Mouse (Mus musculus): ENCODE measurements around the gene Nf2.

DNA sequence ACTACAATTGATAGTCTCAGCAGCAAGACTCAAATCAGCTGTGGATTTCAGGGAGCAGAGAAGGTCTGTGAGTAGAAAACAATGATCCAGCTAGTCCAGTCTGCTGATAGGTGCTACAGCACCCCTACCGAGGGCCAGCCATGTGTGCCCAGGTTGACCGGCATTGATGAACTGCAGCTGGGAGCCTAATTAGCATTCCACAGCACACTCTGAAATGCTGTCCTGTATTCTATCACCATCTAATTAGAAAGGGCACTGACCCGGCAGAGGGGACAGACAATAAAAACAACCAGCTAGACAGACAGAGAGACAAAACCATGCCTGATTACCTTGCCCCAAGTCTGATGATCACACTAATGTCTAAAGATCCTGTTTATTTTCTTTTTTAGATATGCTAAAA is 56.3 kb downstream of the Nf2 start:
- no peak for TF ChIP-seq SIN3A (IDR thresholded peaks at IDR 0.05; ENCODE audit: low read length)
- no peak for TF ChIP-seq POLR2A (IDR thresholded peaks at IDR 0.05; ENCODE audit: low read depth, low read length)
- no peak for TF ChIP-seq ZNF384 (IDR thresholded peaks at IDR 0.05; ENCODE audit: low read depth, low read length)
- no peak for TF ChIP-seq CTCF (conservative IDR thresholded peaks at IDR 0.05 in 1 of 2, IDR thresholded peaks at IDR 0.05 in 1 of 2; ENCODE audit: low read depth in 2 of 2, low read length in 2 of 2)
- no peak for TF ChIP-seq USF2 (conservative IDR thresholded peaks at IDR 0.05; ENCODE audit: low read depth, low read length)
- no peak for TF ChIP-seq ELF1 (IDR thresholded peaks at IDR 0.05; ENCODE audit: low read depth, low read length)
- TF ChIP-seq GABPA (IDR thresholded peaks at IDR 0.05; ENCODE audit: insufficient replicate concordance, low read depth, low read length), result no peak
- no peak for TF ChIP-seq EP300 (IDR thresholded peaks at IDR 0.05; ENCODE audit: low read length)
- TF ChIP-seq MXI1 (IDR thresholded peaks at IDR 0.05; ENCODE audit: low read depth, low read length), result no peak
- no peak for TF ChIP-seq TCF12 (IDR thresholded peaks at IDR 0.05; ENCODE audit: low read depth, low read length)
- no peak for TF ChIP-seq BHLHE40 (IDR thresholded peaks at IDR 0.05; ENCODE audit: low read depth, low read length)
- no peak for TF ChIP-seq ZC3H11A (IDR thresholded peaks at IDR 0.05; ENCODE audit: low read depth, low read length)

Measured in CH12.LX (cell line).